Mouse (Mus musculus): ENCODE data around the gene Cntnap1.
"Not testable (repeated sequence)": the region's sequence is repeated elsewhere in the genome, so short reads cannot be mapped to it uniquely, and the experiment has no call there.

Cntnap1 gene

DNA sequence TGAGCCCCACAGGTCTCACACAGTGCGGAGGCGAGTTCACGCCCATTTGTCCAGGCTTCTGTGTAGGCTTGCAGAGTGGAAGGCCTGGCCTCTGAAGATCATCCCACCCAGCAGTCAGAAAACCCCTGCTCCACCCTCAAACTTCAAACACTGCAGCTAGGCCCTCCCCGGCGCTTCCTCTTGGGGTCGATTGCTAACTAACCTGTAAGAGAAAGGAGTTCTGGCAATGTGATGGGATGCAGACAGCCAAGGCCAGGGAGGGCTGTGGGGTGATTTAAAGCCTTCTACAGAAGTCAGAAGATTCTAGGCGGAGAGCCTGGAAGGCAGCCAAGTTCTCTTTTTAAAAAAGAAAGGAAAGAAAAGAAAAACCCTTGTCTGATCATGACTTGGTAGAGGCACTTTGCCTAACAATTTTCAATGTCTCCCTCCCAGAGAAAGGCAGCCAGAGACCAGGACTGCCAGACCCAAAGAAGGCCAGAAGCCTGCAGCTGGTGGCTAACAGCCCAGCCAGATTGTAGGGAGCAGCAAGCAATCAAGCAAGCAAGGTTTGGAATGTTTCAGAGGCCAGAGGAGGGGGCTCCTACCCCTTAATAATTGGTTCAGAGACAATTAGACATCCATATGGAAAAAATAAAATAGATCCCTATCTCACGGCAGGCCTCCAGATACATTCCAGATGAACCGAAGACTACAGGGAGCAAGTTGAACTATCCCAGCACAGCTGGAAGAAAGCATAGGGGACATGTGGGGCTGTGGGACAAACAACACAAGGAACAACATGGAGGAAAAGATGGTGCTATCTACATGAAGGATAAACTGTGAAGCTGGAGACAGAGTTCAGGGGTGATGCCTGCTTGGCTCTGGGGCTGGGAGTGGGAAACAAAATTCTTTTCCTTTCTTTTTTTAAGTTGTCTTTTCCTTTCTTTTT, 20.9 kb upstream of the Cntnap1 start:
- DNase-seq: no peak

- DNase-seq: no peak
These were observed 19.3 kb upstream of the Cntnap1 start for GRCm38 (mm10) chr11:101151063-101151462.

DNA sequence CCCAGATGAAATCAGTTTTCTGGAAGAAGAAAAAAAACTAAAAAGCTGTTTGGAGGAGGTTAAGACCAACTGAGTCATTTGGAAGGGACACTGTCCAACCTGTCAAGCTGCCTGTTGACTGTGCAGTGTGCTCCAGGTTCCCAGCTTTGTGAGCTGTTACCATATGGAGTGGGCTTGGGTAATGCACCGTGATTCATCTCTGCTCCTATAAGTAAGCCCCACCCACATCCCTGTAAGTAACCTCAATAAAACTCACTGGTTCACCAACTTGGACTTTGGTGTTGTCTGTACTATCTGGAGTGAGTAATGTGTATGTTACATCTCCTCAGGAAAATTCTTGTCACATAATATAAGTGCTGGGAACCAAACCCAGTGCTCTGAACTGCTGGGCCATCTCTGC, 17.5 kb upstream of the Cntnap1 start:
- no peak for DNase-seq

GRCm38 (mm10) chr11:101154648-101155047, 15.7 kb upstream of the Cntnap1 start:
- no peak for DNase-seq

- DNase-seq: no peak
These were observed 15.2 kb upstream of the Cntnap1 start for GRCm38 (mm10) chr11:101155151-101155550.

- peak; percentile 77 for DNase-seq
These were observed 14.5 kb upstream of the Cntnap1 start, which contains the start of gene Tubg2 for GRCm38 (mm10) chr11:101155728-101156371. Gene Tubg2 (plus strand): TSS chr11:101155907.

GRCm38 (mm10) chr11:101160151-101160550, 10.2 kb upstream of the Cntnap1 start:
- not testable (repeated sequence) for DNase-seq

GRCm38 (mm10) chr11:101160981-101161505, 9.3 kb upstream of the Cntnap1 start:
- not testable (repeated sequence) for DNase-seq

- no peak for DNase-seq
These were observed 8.8 kb upstream of the Cntnap1 start for GRCm38 (mm10) chr11:101161551-101161950.

DNA sequence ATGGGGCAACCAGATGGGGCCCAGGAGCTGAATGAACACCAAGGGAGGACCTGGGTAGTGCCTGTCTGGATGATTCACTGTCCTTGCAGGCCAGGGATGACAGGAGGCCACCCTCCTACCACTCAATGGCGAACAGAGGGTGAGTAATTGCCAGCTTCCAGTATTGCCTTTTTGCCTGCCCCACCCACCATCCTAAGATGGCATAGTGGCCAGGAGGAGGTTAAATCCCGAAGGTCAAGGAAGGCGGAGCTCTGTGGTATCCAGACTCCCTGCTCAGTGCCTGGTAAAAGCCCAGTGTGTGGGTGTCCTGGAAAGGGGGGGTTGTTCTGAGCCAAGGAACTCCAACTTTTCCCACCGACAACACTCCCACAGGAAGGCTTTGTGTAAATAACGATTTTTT, 8.0 kb upstream of the Cntnap1 start:
- DNase-seq: no peak

- no peak for DNase-seq
These were observed 7.6 kb upstream of the Cntnap1 start for GRCm38 (mm10) chr11:101162772-101163171.

DNA sequence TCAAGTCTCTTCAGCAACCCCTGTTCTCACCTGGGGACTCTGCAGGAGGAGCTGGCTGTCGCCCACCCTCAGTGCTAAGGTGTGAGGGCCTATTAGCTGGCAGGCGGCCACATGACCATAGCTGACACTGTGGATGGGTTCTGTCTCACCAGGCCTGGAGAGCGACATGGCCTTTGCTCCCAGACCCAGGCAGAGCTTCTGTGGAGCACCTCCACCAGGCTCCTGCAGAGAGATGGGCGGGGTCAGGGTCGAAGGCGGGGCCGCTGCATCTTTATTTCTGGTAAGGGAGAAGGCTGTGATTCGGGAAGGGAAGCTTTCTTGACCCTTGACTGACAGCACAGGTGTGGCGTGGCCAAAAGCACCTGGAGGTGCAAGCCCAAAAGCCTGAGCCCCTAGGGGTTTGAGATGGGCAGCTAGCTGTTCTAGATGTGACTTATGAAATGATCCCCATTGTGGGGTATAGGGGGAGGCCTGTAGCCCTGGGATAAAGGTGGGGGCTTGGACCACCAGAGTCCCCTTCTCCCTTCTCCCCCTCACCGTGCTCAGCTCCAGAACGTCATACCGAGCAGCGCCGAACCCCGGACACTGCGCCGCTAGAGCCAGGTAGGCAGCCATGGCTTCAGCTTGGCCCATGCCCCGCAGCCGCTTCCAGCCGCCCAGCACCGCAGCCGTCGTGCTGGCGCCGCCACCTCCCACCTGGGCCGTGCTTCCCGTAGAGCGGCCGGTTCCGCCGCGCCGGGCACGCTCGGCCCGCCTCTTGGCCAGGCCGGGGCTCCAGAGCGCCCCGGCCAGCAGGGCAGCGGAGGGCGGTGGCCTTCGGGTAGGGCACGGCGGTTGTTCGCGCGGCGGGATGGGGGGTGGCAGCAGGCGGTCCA, 6.6 kb upstream of the Cntnap1 start:
- DNase-seq: no peak

DNA sequence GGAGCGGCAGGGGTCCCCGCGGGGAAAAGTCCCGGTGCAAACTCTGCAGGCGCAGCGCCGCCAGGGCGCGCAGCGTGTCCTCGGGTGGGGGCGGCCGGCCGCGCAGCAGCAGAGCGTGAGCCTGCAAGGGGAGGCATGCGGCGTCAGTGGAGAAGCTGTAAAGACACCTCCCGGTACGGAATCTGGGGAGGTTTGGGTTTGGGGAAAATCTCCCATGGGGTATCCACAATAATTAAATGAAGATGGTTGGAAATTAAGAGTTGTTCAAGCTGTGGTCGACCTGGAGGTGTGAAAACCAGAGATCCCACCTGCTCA, 6.0 kb upstream of the Cntnap1 start:
- no peak for DNase-seq

GRCm38 (mm10) chr11:101164677-101165580, 5.4 kb upstream of the Cntnap1 start:
- no peak for DNase-seq

- DNase-seq: no peak
These were observed 4.0 kb upstream of the Cntnap1 start for GRCm38 (mm10) chr11:101166357-101166756.

GRCm38 (mm10) chr11:101167211-101167962, 2.9 kb upstream of the Cntnap1 start:
- no peak for DNase-seq

- no peak for DNase-seq
These were observed 2.4 kb upstream of the Cntnap1 start for GRCm38 (mm10) chr11:101167963-101168300.

DNA sequence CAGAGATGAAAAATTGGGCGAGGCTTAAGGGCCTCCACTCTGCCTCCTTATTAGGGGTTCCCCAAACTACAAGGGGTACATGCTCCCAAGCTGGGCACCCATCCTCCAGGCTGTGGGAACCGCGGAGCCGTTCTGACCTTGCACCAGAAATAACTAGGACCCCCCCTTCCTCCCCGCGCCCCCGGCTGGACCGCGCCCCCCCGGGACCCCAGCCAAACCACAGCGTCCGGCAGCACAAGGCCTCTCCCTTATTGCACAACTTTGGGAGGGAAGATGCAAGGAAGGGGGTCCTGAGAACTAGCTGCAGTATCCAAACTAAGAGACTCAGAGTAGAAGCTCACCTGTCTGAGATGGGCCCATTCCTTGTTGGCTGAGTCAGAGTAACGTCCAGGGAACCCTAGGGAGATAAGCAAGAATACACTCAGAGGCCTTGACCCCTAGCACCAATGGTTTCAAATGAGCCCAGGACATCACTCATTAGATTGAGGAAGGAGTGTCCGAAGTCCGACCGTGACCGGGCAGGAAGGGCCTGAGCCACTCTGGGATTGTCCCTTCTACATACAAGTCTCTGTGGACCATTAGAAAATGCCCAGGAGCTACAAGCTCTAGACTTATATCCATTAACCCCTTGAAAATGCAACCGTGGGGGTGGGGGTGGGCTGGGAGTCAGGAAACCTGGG, 1.9 kb upstream of the Cntnap1 start:
- DNase-seq: no peak

- DNase-seq: no peak
These were observed 819 bp upstream of the Cntnap1 start for GRCm38 (mm10) chr11:101169301-101170107.
